Mouse (Mus musculus) MEL (cell line): ENCODE results near the gene Olfr374.
A peak's percentile ranks its signal among the peaks of the same experiment; 100 is the strongest.

Experiments used
- BHLHE40 ChIP-seq: IDR thresholded peaks from 2 replicates; pipeline ENCODE4 v1.6.1; 2012; ENCODE audit warnings: low read depth, mild to moderate bottlenecking, inconsistent platforms, low read length, improper control_type of control experiment, borderline replicate concordance
- CTCF ChIP-seq, 3 experiments: IDR thresholded peaks in 2 of 3; conservative IDR thresholded peaks in 1 of 3; 2 replicates each; pipeline ENCODE4 v1.5.1; 2011 to 2012; ENCODE audit warnings: low read length in 3 of 3, low read depth in 2 of 3, mild to moderate bottlenecking in 2 of 3, improper control_type of control experiment in 1 of 3, inconsistent platforms in 1 of 3, mixed read lengths in 1 of 3, moderate library complexity in 1 of 3; ENCODE audit not compliant: control insufficient read depth in 1 of 3, insufficient read depth in 1 of 3, poor library complexity in 1 of 3, severe bottlenecking in 1 of 3
- EP300 ChIP-seq, 2 experiments: IDR thresholded peaks; 2 replicates each; pipeline ENCODE4 v1.6.1; 2011; ENCODE audit warnings: improper control_type of control experiment in 2 of 2, low read length in 2 of 2, low read depth in 1 of 2, mild to moderate bottlenecking in 1 of 2
- GATA1 ChIP-seq: IDR thresholded peaks from 2 replicates; pipeline ENCODE4 v1.6.1; 2011; ENCODE audit warnings: low read depth, low read length, improper control_type of control experiment
- MAX ChIP-seq: IDR thresholded peaks from 2 replicates; pipeline ENCODE4 v1.6.1; 2011; ENCODE audit warnings: low read length, improper control_type of control experiment
- NELFE ChIP-seq: IDR thresholded peaks from 2 replicates; pipeline ENCODE4 v1.6.1; 2011; ENCODE audit warnings: low read depth, low read length, improper control_type of control experiment
- POLR2A ChIP-seq, 2 experiments: IDR thresholded peaks; 2 replicates each; pipeline ENCODE4 v1.6.1; 2011 to 2012; ENCODE audit warnings: low read length in 2 of 2, mild to moderate bottlenecking in 2 of 2, control low read depth in 1 of 2, improper control_type of control experiment in 1 of 2, low read depth in 1 of 2, moderate library complexity in 1 of 2; ENCODE audit not compliant: control insufficient read depth in 1 of 2, insufficient read depth in 1 of 2, poor library complexity in 1 of 2
- POLR2AphosphoS5 ChIP-seq: IDR thresholded peaks from 2 replicates; pipeline ENCODE4 v1.6.1; 2012; ENCODE audit warnings: low read depth, borderline replicate concordance, mild to moderate bottlenecking, inconsistent platforms, low read length, moderate library complexity, mixed read lengths
- SIN3A ChIP-seq: IDR thresholded peaks from 2 replicates; pipeline ENCODE4 v1.6.1; 2012; ENCODE audit warnings: low read length, improper control_type of control experiment, inconsistent platforms
- TAL1 ChIP-seq: IDR thresholded peaks from 2 replicates; pipeline ENCODE4 v1.6.1; 2012; ENCODE audit warnings: mild to moderate bottlenecking, inconsistent platforms, low read length, moderate library complexity, mixed read lengths
- USF2 ChIP-seq, 2 experiments: IDR thresholded peaks; 2 replicates each; pipeline ENCODE4 v1.6.1; 2011 to 2012; ENCODE audit warnings: improper control_type of control experiment in 2 of 2, low read length in 2 of 2, borderline replicate concordance in 1 of 2, inconsistent platforms in 1 of 2, low read depth in 1 of 2, mild to moderate bottlenecking in 1 of 2; ENCODE audit not compliant: insufficient read depth in 1 of 2
- ZC3H11A ChIP-seq: IDR thresholded peaks from 2 replicates; pipeline ENCODE4 v1.6.1; 2012; ENCODE audit warnings: low read depth, mild to moderate bottlenecking, inconsistent platforms, low read length, improper control_type of control experiment

- TF ChIP-seq CTCF (IDR thresholded peaks at IDR 0.05 in 2 of 3, conservative IDR thresholded peaks at IDR 0.05 in 1 of 3; ENCODE audit: control insufficient read depth in 1 of 3, insufficient read depth in 1 of 3, low read depth in 2 of 3, low read length in 3 of 3, poor library complexity in 1 of 3, severe bottlenecking in 1 of 3) (no peak), POLR2AphosphoS5 (no peak), EP300 (IDR thresholded peaks at IDR 0.05; ENCODE audit: low read depth in 1 of 2, low read length in 2 of 2) (peak in 1 of 2 experiments; percentile 36; a peak in 1 of 4 replicates), NELFE (no peak), BHLHE40 (no peak), USF2 (IDR thresholded peaks at IDR 0.05; ENCODE audit: borderline replicate concordance in 1 of 2, insufficient read depth in 1 of 2, low read depth in 1 of 2, low read length in 2 of 2) (no peak), POLR2A (IDR thresholded peaks at IDR 0.05; ENCODE audit: control insufficient read depth in 1 of 2, insufficient read depth in 1 of 2, low read depth in 1 of 2, low read length in 2 of 2, poor library complexity in 1 of 2) (no peak), TAL1 (no peak), MAX (no peak), ZC3H11A (no peak), SIN3A (0 out of 2 replicates have a peak, but pooled peaks have one; percentile 19), GATA1 (no peak)
Observed at GRCm38 (mm10) chr8:72136302-72136978, 29.6 kb downstream of the Olfr374 start.
